Mouse (Mus musculus) G1E (cell line): ENCODE measurements around the gene Cblc. TPM values are rescaled to one million over a fixed set of nuclear protein-coding genes. Genes with fewer than 3 reads are reported as not detected.

Experiments used
- ATAC-seq: 2 replicates; pipeline ENCODE4 v1.8.0; 2016; ENCODE audit warnings: mild to moderate bottlenecking; ENCODE audit not compliant: insufficient number of reproducible peaks, poor library complexity, low FRiP score, severe bottlenecking; ENCODE audit errors: extremely low read depth
- DNase-seq: peaks from one replicate; pipeline ENCODE4 v3.0.0; 2012; ENCODE audit warnings: low spot score
- H3K27me3 ChIP-seq: 2 replicates; pipeline ENCODE4 v1.6.1; 2012; ENCODE audit warnings: mild to moderate bottlenecking, low read length, inconsistent platforms; ENCODE audit not compliant: insufficient read depth
- H3K36me3 ChIP-seq: replicated peaks from 2 replicates; pipeline ENCODE3; 2012; ENCODE audit warnings: mild to moderate bottlenecking, inconsistent platforms
- H3K4me1 ChIP-seq: 2 replicates; pipeline ENCODE4 v1.6.1; 2012; ENCODE audit warnings: low read depth, low read length, inconsistent platforms, mixed read lengths; ENCODE audit not compliant: insufficient read depth
- H3K4me3 ChIP-seq: 2 replicates; pipeline ENCODE4 v1.5.1; 2012; ENCODE audit warnings: low read depth, mild to moderate bottlenecking, inconsistent platforms, low read length, moderate library complexity, mixed read lengths
- H3K9me3 ChIP-seq: replicated peaks from 2 replicates; pipeline ENCODE4 v1.6.1; 2012; ENCODE audit warnings: inconsistent platforms
- CTCF ChIP-seq: IDR thresholded peaks from 2 replicates; pipeline ENCODE4 v1.5.1; 2012; ENCODE audit warnings: low read depth, low read length, inconsistent platforms, mixed read lengths
- GATA1 ChIP-seq: IDR thresholded peaks from 2 replicates; pipeline ENCODE4 v1.6.1; 2012; ENCODE audit warnings: borderline replicate concordance, low read length, inconsistent platforms, mixed read lengths
- GATA2 ChIP-seq: IDR thresholded peaks from 2 replicates; pipeline ENCODE4 v1.6.1; 2012; ENCODE audit warnings: low read depth, low read length, inconsistent platforms, borderline replicate concordance
- POLR2AphosphoS5 ChIP-seq: IDR thresholded peaks from 2 replicates; pipeline ENCODE4 v1.6.1; 2012; ENCODE audit warnings: low read depth, low read length, inconsistent platforms; ENCODE audit not compliant: insufficient replicate concordance
- TAL1 ChIP-seq: conservative IDR thresholded peaks from 2 replicates; pipeline ENCODE4 v1.6.1; 2012; ENCODE audit warnings: low read depth, low read length, inconsistent platforms, mixed read lengths
- polyA plus RNA-seq: library from polyadenylated mRNA; stranded (reverse); fragments of >175 nt; gene quantifications from 2 replicates; pipeline ENCODE4 v1.2.3, GENCODE M21; 2012
- total RNA-seq, 2 experiments: library from RNA; stranded (forward) in 1 of 2; stranded (reverse) in 1 of 2; fragments of 200-1000 nt in 1 of 2; fragments of >200 nt in 1 of 2; fragmentation: Nextera tagmentation in 1 of 2; gene quantifications; 2 replicates each; pipeline ENCODE4 v1.2.3; 2014 to 2017

Cblc gene
- total and polyA plus RNA-seq, 3 experiments = not detected

GRCm38 (mm10) chr7:19840936-19841335, 44.3 kb upstream of the Cblc start:
- no peak for DNase-seq
- no peak for ATAC-seq
- TF ChIP-seq TAL1 (no peak), CTCF (no peak), GATA1 (no peak), POLR2AphosphoS5 (no peak), GATA2 (no peak)
- H3K36me3 ChIP-seq = no peaks in the 10 kb centered on the region
- no peaks in the 10 kb centered on the region for H3K4me1 ChIP-seq
- H3K9me3 ChIP-seq = no peaks in the 10 kb centered on the region
- no peak overlapping the region for H3K4me3 ChIP-seq
- H3K27me3 ChIP-seq = peaks cover 11% of the 10 kb centered on the region; the same call in 1 of the 2 replicates

GRCm38 (mm10) chr7:19840371-19840770, 43.8 kb upstream of the Cblc start:
- Histone ChIP-seq H3K27me3 (peaks cover 11% of the 10 kb centered on the region; the same call in 1 of the 2 replicates), H3K9me3 (no peaks in the 10 kb centered on the region), H3K4me1 (no peaks in the 10 kb centered on the region), H3K4me3 (no peak overlapping the region), H3K36me3 (no peaks in the 10 kb centered on the region)
- ATAC-seq (no peak), DNase-seq (no peak)
- TF ChIP-seq GATA1 (no peak), CTCF (no peak), TAL1 (no peak), POLR2AphosphoS5 (no peak), GATA2 (no peak)

GRCm38 (mm10) chr7:19836843-19837242, 40.2 kb upstream of the Cblc start:
- DNase-seq (no peak), ATAC-seq (no peak)
- TF ChIP-seq GATA1 = no peak
- no peak for TF ChIP-seq POLR2AphosphoS5
- TF ChIP-seq CTCF = no peak
- TF ChIP-seq GATA2 = no peak
- no peak overlapping the region for H3K4me3 ChIP-seq
- H3K27me3 ChIP-seq = peaks cover 7% of the 10 kb centered on the region; the same call in 1 of the 2 replicates
- H3K9me3 ChIP-seq = no peaks in the 10 kb centered on the region
- no peaks in the 10 kb centered on the region for H3K4me1 ChIP-seq
- H3K36me3 ChIP-seq = no peaks in the 10 kb centered on the region

GRCm38 (mm10) chr7:19834055-19834454, 37.4 kb upstream of the Cblc start:
- no peak for DNase-seq
- Histone ChIP-seq H3K4me1 (peaks cover 7% of the 10 kb centered on the region), H3K9me3 (no peaks in the 10 kb centered on the region), H3K36me3 (no peaks in the 10 kb centered on the region), H3K4me3 (no peak overlapping the region), H3K27me3 (peaks cover 13% of the 10 kb centered on the region)
- TF ChIP-seq POLR2AphosphoS5 (no peak), TAL1 (no peak), GATA2 (no peak), GATA1 (no peak), CTCF (no peak)
- ATAC-seq = no peak

GRCm38 (mm10) chr7:19831837-19832236, 35.2 kb upstream of the Cblc start:
- Histone ChIP-seq H3K36me3 (no peaks in the 10 kb centered on the region), H3K4me1 (peaks cover 7% of the 10 kb centered on the region), H3K9me3 (no peaks in the 10 kb centered on the region), H3K4me3 (no peak overlapping the region), H3K27me3 (peaks cover 16% of the 10 kb centered on the region)
- ATAC-seq (no peak), DNase-seq (no peak)
- no peak for TF ChIP-seq GATA2
- TF ChIP-seq CTCF = no peak
- no peak for TF ChIP-seq GATA1
- no peak for TF ChIP-seq POLR2AphosphoS5

- no peaks in the 10 kb centered on the region for H3K36me3 ChIP-seq
- ATAC-seq (no peak), DNase-seq (no peak)
- peaks cover 22% of the 10 kb centered on the region for H3K27me3 ChIP-seq
- no peak overlapping the region for H3K4me3 ChIP-seq
- TF ChIP-seq GATA1 (no peak), TAL1 (no peak), CTCF (no peak), POLR2AphosphoS5 (no peak), GATA2 (no peak)
- no peaks in the 10 kb centered on the region for H3K9me3 ChIP-seq
- H3K4me1 ChIP-seq = peaks cover 7% of the 10 kb centered on the region
Measured at GRCm38 (mm10) chr7:19830682-19831156, 34.1 kb upstream of the Cblc start.
